Mouse (Mus musculus): ENCODE data around the gene Dennd1b.

Dennd1b gene

GRCm38 (mm10) chr1:138962266-138963101 lies 751 bp upstream of the Dennd1b start:
- no peak for DNase-seq (ENCODE audit: low spot score in 2 of 2)

- DNase-seq (ENCODE audit: low spot score in 2 of 2), result peak in 1 of 2 experiments; percentile 31
Measured at GRCm38 (mm10) chr1:138963868-138964458, 728 bp downstream of the Dennd1b start.

- no peak for DNase-seq (ENCODE audit: low spot score in 2 of 2)
Measured at GRCm38 (mm10) chr1:138965069-138965468, 1.8 kb downstream of the Dennd1b start.

GRCm38 (mm10) chr1:138965511-138965910 lies 2.3 kb downstream of the Dennd1b start:
- DNase-seq (ENCODE audit: low spot score in 2 of 2), result no peak

GRCm38 (mm10) chr1:138967450-138967849 lies 4.2 kb downstream of the Dennd1b start:
- no peak for DNase-seq (ENCODE audit: low spot score in 2 of 2)

- DNase-seq (ENCODE audit: low spot score in 2 of 2), result no peak
Measured at GRCm38 (mm10) chr1:138970053-138970452, 6.8 kb downstream of the Dennd1b start.

GRCm38 (mm10) chr1:138973541-138974224 lies 10.4 kb downstream of the Dennd1b start:
- no peak for DNase-seq (ENCODE audit: low spot score in 2 of 2)

GRCm38 (mm10) chr1:138974836-138975235 lies 11.6 kb downstream of the Dennd1b start:
- DNase-seq (ENCODE audit: low spot score in 2 of 2), result no peak

GRCm38 (mm10) chr1:138975945-138976344 lies 12.7 kb downstream of the Dennd1b start:
- no peak for DNase-seq (ENCODE audit: low spot score in 2 of 2)

GRCm38 (mm10) chr1:138982203-138982602 lies 19.0 kb downstream of the Dennd1b start:
- DNase-seq (ENCODE audit: low spot score in 2 of 2), result peak; percentile 76 to 81

- no peak for DNase-seq (ENCODE audit: low spot score in 2 of 2)
Measured at GRCm38 (mm10) chr1:138982611-138983010, 19.4 kb downstream of the Dennd1b start.

GRCm38 (mm10) chr1:138983064-138983463 lies 19.8 kb downstream of the Dennd1b start:
- no peak for DNase-seq (ENCODE audit: low spot score in 2 of 2)

- peak in 1 of 2 experiments; percentile 19 for DNase-seq (ENCODE audit: low spot score in 2 of 2)
Measured at GRCm38 (mm10) chr1:138983465-138983864, 20.2 kb downstream of the Dennd1b start.

GRCm38 (mm10) chr1:138984161-138984560 lies 20.9 kb downstream of the Dennd1b start:
- DNase-seq (ENCODE audit: low spot score in 2 of 2), result peak in 1 of 2 experiments; percentile 37

GRCm38 (mm10) chr1:138992384-138993138 lies 29.3 kb downstream of the Dennd1b start:
- DNase-seq (ENCODE audit: low spot score in 2 of 2), result peak in 1 of 2 experiments; percentile 34

GRCm38 (mm10) chr1:138995621-138996380 lies 32.6 kb downstream of the Dennd1b start:
- DNase-seq (ENCODE audit: low spot score in 2 of 2), result no peak

GRCm38 (mm10) chr1:138996663-138997062 lies 33.4 kb downstream of the Dennd1b start:
- DNase-seq (ENCODE audit: low spot score in 2 of 2), result no peak

GRCm38 (mm10) chr1:139000675-139001379 lies 37.6 kb downstream of the Dennd1b start:
- no peak for DNase-seq (ENCODE audit: low spot score in 2 of 2)

GRCm38 (mm10) chr1:139003503-139003902 lies 40.3 kb downstream of the Dennd1b start:
- DNase-seq (ENCODE audit: low spot score in 2 of 2), result no peak

GRCm38 (mm10) chr1:139006000-139006399 lies 42.8 kb downstream of the Dennd1b start:
- DNase-seq (ENCODE audit: low spot score in 2 of 2), result no peak
